Mouse (Mus musculus) mammary gland, adult 2 months (tissue): ENCODE measurements around the gene Zfp978. TPM values are rescaled to one million over a fixed set of nuclear protein-coding genes. Genes with fewer than 3 reads are reported as not detected.

Experiments used
- polyA plus RNA-seq: library from polyadenylated mRNA; depleted of rRNA; stranded (reverse); fragments of >200 nt; gene quantifications from 2 replicates; pipeline ENCODE4 v1.2.3, GENCODE M21; 2012; ENCODE audit warnings: low replicate concordance; rRNA removed

Gene Zfp978
- polyA plus RNA-seq, result not detected in 2 replicates

GRCm38 (mm10) chr4:147361003-147361402, at the start of gene Zfp978:
Zfp978 (plus strand) TSS chr4:147361303.

Other genes starting within 250 kb of the Zfp978 start
- gene Zfp991, start 229.3 kb upstream of the Zfp978 start, polyA plus RNA-seq, result 0.05 and 0.07 TPM in 2 replicates
- not detected in 2 replicates for gene Zfp988, start 55.6 kb upstream of the Zfp978 start, polyA plus RNA-seq
- gene Zfp982, start 131.1 kb downstream of the Zfp978 start, polyA plus RNA-seq, result 0.55 TPM in 1 of 2 replicates, not detected in the other
- gene Gm16503, start 178.9 kb downstream of the Zfp978 start, polyA plus RNA-seq, result not detected in 2 replicates
- 0.07 TPM in 1 of 2 replicates, not detected in the other for gene Zfp985, start 192.0 kb downstream of the Zfp978 start, polyA plus RNA-seq